Mouse (Mus musculus) layer of hippocampus, adult 9-10 months (tissue): ENCODE results near the gene Nck2.

Experiments
- DNase-seq: peaks from one replicate; pipeline ENCODE4 v3.0.0; 2022; ENCODE audit warnings: low spot score

Gene Nck2

DNA sequence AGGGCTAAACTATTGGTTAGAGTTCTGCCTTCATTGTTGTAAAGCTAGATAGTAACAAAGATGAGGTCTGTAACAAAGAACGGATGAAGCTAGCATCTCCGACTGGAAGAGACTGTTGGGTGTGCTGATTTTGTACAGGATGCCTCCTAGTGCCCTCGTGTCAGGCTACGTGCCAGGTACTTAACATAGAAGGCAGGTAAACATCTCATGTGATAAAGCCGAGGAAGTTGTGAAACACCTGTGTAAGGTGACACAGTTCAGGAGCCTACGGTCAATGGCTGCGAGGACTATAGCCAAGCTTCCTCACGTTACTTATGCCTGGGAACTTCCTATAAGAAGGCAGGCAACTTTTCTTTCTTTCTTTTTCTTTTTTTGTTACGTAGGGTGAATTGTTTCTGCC lies at the start of gene Nck2:
TSS of gene Nck2 (plus strand) at position 49 of the 400 bp plus-strand sequence.
- DNase-seq: no peak

DNA sequence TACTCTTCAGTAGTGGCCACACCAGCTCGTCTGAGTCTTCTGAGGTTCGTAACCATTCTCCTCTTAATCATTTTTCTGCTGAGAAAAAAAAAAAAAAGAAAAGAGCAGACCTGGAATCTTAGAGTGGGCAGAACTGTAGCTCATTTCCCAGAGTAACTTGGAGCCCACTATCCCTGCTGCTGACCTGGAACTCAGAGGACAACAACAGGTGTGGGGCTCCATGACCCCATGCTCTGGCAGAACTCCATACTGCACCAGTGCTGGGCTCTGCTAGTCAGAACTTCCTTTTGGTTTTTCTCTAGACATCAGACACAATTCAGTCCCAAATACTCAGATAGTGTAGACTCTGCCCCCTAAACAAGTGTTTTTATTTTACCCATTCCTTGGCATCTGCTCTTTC lies 49.3 kb upstream of the Nck2 start:
- no peak for DNase-seq

DNA sequence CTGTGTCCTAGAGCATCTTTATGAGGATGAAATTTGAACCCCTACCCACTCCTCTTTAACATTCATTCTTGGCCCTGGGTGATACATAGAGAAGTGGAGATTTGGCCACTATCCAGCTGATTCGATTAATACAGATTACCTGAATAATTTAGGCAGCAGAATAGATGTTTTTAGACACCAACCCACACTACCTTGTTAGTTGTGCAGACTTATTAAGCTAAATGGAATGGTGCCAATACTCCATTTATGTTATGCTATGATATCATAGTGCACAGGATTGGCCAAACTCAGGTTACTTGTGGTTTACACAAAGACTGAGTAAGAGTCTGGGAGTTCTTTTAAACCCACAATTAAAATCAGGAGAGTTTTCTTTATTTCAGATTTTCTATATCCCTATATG lies 48.6 kb upstream of the Nck2 start:
- no peak for DNase-seq

DNA sequence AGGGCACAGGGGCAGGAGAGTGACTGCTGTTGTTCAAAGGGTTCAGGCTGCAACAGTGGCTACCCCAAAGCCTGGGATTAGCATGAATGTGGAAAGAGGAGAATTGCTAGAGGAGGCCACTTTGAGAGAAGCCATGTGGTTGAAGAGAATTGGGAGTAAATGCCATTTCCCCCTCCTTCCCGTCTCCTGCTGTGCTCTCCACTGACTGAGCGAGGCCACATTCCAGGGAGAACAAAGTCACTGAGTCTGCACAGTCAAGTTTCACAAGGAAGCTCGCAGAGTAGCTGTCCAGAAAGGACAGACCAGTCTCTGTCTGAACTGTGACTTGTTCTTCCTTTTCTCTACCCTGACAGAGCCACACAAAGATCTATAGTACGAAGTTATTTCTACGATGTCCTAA lies 47.9 kb upstream of the Nck2 start:
- DNase-seq: no peak

DNA sequence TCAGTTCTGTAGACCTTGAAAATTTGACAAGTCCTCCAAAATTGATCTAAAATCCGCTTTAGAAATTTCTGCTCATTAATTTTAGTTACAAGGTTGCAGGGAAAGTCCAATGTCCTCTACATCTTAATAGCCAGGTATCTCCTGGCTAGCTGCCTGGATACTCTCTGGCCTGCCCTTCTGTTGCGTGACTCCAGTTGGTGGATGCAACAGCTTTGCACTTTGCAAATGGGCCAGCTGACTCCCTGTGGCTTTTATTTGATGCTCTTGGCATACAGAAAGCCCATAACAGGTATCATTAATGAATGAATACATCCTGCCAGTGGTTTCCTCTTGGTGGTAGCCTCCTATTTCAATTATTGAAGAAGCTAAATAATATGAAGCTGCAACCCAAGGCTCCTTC lies 47.3 kb upstream of the Nck2 start:
- no peak for DNase-seq

DNA sequence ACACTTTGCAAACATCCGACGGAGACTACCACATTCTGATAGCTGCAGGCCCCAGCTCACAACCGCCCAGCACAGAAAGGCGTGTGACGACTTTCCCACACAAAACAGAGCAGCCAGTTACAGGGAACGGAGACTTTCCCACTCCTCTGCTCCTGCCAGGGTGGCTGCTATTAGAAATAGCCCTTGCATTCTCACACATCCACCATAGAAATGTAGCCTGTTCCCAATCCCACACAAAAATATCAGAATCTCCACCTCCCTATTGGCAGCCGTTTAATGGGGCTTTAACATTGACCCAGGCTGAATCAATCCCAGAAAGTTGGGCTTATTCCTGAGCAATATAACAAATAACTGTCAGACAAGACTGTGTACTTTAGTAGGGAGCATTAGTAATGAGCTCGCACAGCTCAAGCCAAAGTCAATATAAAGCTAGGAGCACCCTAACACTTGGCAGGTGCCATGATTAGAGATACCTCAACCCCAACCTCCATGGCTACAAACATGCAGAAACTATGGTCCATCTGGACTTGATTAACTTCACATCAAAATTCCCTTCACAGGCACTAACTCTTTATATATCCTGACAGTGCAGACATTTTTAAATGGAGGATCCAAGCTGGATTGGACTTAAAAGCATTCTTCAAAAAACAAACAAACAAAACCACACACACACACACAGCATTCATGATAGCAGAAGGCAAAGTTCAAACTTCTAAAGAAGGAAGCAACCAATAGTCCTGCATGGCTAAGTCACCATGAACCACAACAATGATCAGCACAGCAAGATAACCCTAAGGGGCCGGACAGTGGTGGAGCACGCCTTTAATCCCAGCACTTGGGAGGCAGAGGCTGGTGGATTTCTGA lies 45.4 kb upstream of the Nck2 start:
- DNase-seq: no peak

DNA sequence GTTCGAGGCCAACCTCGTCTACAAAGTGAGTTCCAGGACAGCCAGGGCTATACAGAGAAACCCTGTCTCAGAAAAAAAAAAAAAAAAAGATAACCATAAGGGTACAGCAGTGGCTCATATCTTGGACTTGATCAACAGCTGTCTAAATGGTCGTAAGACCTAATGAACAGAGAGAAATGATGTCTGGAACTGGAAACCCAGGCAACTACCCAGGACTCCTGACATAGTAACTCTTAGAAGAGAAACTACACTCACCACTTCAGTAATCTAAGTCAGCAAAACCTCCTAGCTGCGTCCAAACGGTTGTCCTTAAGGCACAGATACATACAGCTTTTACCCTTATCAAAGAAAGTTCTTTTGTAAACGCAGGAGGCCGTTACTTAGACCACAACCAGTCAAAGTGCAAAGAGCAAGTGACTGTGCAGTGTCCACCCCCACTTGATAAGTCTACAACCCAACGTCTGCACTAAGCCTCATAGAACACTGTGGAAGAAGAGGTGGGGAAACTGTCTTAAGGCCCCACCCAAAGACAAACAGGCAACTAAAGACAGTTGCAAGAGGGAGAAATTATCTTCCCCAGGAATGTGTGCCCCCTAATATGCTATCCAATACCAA lies 44.7 kb upstream of the Nck2 start:
- DNase-seq: no peak

DNA sequence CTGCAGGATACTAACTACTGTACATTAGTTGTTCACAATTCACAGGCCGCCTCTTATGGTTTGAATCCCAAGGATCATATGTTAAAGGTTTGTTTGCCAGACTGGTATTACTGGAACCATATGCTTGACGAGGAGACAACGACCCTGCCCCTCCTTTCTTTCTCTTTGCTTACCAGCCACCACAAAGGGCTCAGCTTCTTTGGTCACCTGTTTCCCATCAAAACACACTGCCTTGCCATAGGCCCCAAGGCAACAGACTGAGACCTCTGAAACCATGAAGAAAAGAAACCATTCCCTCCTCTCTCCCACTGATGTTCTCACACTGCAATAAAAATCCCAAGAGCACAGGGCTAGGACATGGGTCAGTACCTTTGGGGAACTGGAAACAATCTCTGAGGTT lies 43.7 kb upstream of the Nck2 start:
- DNase-seq: no peak

DNA sequence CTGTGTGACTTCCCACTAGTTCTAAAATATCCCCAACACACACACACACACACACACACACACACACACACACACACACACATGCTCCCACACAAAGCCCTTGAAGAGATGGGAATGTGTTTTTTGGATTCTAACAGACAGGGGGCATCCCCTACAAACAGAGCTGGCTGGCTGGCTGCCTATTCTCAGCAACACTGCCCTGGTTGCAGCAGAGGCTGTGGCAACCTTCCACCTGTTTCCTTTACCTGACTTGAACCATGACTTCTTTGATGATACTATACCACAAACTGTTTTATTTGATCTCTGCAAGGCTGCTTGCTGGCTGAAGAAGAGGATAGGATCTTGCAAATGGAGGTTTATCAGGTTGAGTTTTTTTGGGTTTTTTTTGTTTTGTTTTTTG lies 41.0 kb upstream of the Nck2 start:
- no peak for DNase-seq

DNA sequence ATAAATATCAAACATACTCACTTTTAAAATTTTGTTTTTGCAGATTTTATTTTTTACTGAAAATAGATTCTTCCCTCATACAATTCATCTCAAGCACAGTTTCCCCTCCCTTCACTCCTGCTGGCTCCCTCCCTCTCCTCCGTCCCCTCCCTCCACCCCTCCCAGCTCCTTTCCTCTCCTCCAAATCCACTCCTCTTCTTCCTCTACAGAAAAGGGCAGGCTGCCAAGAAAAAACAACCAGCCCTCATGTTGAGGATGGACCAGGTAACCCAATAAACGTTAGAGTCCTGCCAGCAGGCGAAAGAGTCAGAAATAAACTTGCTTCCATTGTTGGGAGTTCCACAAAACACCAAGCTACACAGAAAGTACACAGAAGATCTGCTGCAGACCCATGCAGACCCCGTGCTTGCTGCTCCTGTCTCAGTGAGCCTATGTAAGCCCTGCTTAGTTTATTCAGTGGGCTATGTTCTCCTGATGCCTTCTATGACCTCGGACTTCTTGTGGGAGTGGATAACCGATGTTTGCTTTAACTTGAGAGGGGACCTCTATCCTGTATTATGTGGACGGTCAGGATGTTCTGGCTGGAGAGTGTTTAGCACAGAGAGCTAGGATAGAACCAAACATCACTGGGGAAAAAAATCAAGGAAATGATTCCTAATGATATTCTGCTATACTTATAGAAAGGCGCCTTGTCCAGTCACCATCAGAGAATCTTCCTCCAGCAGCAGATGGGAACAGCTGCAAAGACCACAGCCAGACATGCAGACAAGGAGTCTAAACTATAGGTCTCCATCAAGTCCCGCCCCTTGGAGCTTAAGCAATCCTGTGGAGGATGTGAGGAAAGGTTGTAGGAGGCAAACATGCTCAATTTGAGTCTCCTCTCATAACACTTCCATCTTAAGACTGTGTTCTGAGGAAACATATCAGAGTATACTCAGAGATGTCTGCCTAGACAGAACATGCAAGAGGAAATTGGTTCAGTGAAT lies 39.4 kb upstream of the Nck2 start:
- DNase-seq: no peak

DNA sequence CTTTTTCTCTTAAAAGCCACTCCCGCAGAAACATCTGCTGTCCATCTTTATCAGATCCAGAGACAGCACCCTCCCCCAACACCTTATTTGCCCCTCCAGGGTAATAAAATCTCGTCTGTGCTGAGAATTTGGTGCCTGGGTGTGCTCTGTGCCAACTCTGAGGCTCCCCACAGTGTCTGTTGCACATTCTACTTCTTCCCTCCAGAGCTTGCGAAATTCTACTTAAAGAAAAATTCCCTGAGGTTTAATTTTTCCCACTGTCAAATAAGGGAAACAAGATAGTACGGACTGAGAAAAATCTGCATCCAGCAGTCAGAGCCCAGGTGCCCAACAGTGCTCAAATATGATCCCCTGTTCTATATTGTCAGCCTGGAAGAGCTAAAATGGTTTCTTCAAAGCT lies 35.4 kb upstream of the Nck2 start:
- DNase-seq: no peak

DNA sequence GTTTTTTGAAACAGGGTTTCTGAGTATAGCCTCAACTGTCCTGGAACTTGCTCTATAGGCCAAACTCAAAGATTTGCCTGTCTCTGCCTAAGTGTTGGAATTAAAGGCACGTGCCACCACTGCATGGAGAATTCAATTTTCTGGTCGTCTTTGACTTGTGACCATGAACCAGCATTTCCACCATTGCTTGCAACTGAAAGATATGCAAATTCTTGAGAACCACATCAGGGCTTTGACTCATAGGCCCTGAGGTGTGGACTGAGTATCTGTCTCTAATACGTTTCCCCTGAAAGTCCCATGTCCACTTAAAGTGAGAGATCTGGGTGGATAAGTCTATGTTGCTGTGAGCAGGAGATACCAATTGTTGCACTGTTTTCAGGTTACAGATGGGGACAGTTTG lies 31.6 kb upstream of the Nck2 start:
- no peak for DNase-seq

DNA sequence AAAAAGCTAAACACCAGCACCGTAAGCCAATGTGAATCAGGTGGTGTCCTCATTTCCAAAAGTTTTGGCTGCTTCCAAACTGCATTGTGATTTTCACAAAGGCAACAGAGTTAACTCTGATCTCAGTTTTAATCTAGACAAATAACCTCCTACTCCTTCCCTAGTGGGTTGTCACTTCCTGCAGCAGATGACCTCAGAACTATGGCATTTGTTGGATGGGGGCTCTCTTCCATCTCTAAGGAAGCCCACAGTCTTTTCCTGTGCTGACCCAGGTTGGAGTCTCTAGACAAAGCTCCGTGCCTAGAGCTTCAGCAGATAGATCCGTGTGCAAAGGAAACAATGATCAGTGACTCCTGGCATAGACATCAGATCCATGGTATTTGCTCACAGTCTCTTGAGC lies 31.1 kb upstream of the Nck2 start:
- DNase-seq: no peak

DNA sequence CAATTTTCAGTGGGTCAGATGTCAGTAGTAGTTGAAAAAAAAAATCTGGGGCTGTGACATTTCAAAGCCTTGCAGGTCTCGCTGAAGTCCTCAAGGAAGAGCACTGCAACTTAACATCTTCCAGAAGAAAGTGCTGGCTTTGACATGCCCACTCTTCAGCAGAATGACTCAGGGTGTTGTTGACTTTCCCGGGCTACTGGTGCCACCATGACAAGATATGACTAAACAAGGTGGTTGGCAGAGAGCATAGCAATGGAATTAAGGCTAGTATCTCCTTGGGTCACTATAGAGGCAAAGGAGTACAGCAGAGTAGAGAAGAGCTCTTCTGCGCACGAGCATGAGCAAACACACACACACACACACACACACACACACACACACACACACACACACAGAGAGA lies 30.6 kb upstream of the Nck2 start:
- no peak for DNase-seq

DNA sequence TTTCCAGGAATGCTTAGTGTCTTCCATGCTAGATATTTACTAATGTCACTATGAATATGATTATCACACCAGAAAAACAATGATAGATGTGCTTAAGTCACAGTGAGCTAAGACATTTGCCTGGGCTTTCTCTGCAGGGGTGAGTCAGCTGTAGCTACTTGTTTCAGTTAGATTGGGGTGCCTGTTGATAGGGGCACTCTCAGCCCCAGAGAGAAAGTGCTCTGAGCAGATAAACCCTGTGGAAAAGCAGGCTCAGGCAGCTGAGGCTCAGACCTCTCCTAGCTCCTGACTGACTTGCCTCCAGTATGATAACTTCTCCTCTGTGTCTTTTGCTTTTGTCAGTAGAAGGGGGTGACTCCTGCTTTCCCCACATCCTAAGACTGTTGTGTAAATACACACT lies 30.2 kb upstream of the Nck2 start:
- DNase-seq: no peak

DNA sequence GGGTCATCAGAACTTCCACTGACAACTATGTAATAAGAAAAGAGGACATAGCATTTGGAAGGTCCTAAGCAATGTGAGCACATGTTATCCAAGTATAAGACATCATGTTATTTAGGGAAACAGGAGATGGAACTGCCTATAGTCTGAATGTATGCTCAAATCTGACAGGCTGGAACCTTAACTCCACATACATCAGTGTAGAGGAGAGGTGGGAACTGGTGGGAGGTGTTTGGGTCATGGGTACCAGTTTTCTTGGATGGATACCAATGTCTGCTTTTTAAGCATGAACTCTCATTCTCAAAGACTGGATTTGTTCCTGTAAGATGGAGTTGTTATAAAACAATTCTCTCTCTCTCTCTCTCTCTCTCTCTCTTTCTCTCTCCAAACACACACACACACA lies 29.4 kb upstream of the Nck2 start:
- DNase-seq: no peak

DNA sequence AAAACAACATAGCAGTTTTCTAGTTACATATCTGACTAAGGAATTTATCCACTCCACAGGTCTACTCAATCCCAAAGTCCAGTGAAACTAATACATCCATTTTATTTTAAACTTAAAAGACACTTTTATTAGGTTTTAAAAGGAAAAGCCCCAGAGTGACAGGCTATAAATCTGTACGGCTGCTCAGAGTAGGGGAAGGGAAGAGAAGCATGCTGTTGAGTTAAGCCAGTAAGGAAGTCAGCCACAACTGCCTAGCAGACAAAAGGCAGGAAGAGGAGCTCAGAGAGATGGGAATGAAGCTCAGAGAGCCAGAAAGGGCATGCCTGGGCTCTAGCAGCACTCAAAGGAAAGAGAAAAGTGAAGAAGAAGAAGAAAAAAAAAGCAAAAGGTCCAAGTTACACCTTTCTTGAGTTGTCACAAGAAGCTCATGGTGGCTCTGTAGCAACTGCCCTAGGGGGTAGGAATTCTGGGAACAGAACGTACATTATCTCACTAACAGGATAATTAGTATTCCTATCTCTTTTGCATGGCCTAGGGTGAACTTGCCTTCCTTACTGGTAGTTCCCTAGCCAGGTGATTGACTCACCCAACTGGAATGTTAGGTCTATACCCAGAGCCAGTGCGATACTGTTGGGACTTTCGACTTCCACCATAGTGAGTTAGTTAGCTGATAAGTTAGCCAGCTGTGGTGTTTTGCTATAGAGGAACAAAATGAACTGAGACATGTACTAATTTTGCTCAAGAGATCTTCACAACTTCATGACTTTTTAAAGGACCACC lies 21.2 kb upstream of the Nck2 start:
- DNase-seq: no peak

DNA sequence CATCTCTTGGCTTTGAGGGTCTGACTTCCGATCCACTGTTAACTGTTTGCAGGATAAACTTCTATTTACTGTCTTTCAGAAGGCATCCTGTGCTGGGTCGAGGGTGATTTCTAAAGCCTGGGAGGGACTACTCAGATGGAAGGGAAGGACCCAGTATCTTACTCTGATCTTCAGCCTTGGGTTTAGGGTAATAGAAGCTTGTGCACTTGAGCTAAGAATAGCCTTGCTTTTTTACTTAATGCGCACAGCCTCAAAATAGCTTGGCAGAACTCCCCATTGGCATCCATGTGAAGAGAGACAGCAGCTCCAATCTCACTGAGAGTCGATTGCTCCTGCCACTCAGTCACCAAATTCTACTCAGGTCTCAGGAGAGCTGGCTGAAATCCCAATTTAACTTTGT lies 17.9 kb upstream of the Nck2 start:
- no peak for DNase-seq

DNA sequence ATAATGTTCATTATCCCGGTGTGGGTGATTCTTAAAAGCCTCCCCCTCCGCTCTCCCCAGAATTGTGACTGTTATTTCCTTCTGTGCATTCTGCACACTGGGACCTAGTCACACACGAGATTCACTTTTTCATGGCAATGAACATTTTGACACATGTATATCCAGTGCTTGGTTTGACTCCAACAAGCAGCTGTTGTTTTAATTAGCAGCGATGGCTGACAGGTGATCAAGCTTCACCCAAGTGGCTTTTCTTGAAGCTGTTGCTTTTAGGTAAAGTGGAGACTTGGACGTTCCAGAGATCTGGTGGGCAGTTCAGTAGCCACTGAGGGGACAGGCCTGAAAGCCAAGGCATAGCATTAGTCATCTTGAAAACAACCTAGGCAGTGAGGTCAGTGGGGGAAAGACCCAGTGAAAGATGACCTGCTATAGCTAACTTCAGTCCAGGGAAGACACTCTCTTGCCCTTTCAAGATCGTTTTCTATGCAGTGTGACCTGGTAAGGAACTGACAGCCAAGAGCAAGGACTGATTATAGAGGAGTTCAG lies 17.3 kb upstream of the Nck2 start:
- no peak for DNase-seq

DNA sequence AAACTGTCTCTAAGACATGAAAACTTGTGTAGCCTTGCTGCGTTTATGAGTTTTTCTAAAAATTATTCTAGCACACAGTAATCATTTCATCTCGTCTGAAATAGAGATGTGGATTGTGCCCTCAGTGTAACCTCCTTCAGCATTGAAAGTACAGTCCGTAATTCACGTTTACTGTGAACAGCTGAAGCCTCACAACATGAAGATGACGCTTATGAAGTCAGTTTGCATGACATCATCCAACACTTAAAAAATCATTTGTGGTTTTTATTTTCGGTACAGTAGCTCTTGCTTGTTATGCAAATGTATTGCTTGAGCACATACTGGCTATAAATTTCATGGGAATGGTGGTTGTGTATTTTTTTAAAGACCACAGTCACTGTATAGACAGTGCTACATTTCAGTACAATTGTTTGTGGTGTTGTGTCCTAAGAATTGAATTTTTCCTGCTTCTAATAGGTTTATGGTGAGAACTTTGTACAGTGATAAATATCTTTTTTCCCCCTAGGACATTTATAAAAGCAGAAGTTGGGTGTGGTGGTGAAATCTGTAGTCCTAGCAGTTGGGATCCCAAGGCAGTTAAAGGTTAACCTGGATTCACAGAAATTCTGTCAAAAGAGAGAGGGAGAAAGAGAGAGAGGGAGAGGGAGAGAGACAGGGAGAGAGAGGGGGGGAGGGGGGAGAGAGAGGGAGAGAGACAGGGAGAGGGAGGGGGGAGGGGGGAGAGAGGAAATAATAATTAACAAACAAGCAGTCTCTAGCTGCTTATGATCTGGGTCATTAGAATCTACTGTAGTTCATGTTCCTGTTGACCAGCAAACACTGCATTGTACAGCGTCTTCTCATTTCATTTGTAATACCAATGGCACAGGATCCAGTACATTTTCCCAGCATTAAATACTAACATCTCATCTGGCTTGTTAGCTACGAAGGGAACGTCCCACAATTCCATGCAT lies 14.2 kb upstream of the Nck2 start:
- DNase-seq: no peak
